Mouse (Mus musculus): ENCODE measurements around the gene Tmem234. TPM values are rescaled to one million over a fixed set of nuclear protein-coding genes. Genes with fewer than 3 reads are reported as not detected.

Gene Tmem234
- polyA plus RNA-seq, 1 experiment from 2014 or later = 226 TPM

Small RNA genes within 50 kb of the gene (microRNA-seq; reads per million reads assigned to microRNA genes)
- not detected for gene Mir8119

Other genes with a start within 250 kb of the Tmem234 start
- gene Zbtb8a, start 222.6 kb upstream of the Tmem234 start, polyA plus RNA-seq (2014; fragmentation: Nextera tagmentation; extraction: Ambion mirVana) = 14.1 and 14.8 TPM in 2 replicates
- gene Zbtb8b, start 159.8 kb upstream of the Tmem234 start, polyA plus RNA-seq (2014; fragmentation: Nextera tagmentation; extraction: Ambion mirVana) = 1.1 and 2.2 TPM in 2 replicates
- 25.6 and 25.7 TPM in 2 replicates for gene Bsdc1, start 139.1 kb upstream of the Tmem234 start, polyA plus RNA-seq (2014; fragmentation: Nextera tagmentation; extraction: Ambion mirVana)
- gene Tssk3, start 109.6 kb upstream of the Tmem234 start, polyA plus RNA-seq (2014; fragmentation: Nextera tagmentation; extraction: Ambion mirVana) = not detected in 2 replicates
- gene Fam229a, start 109.5 kb upstream of the Tmem234 start, polyA plus RNA-seq (2014; fragmentation: Nextera tagmentation; extraction: Ambion mirVana) = not detected in 2 replicates
- 616 and 618 TPM in 2 replicates for gene Marcksl1, start 87.1 kb upstream of the Tmem234 start, polyA plus RNA-seq (2014; fragmentation: Nextera tagmentation; extraction: Ambion mirVana)
- gene Hdac1, start 58.0 kb upstream of the Tmem234 start, polyA plus RNA-seq (2014; fragmentation: Nextera tagmentation; extraction: Ambion mirVana) = 210 and 217 TPM in 2 replicates
- 7.5 and 9.5 TPM in 2 replicates for gene Lck, start 27.0 kb upstream of the Tmem234 start, polyA plus RNA-seq (2014; fragmentation: Nextera tagmentation; extraction: Ambion mirVana)
- gene Fam167b, start 22.1 kb upstream of the Tmem234 start, polyA plus RNA-seq (2014; fragmentation: Nextera tagmentation; extraction: Ambion mirVana) = 2.9 and 3.7 TPM in 2 replicates
- 316 TPM in 2 replicates for gene Eif3i, start within 50 bp of the Tmem234 start, polyA plus RNA-seq (2014; fragmentation: Nextera tagmentation; extraction: Ambion mirVana)
- gene Dcdc2b, start 13.6 kb downstream of the Tmem234 start, polyA plus RNA-seq (2014; fragmentation: Nextera tagmentation; extraction: Ambion mirVana) = 2.8 and 3.8 TPM in 2 replicates
- 26.2 and 26.9 TPM in 2 replicates for gene Iqcc, start 18.4 kb downstream of the Tmem234 start, polyA plus RNA-seq (2014; fragmentation: Nextera tagmentation; extraction: Ambion mirVana)
- gene Ccdc28b, start 23.3 kb downstream of the Tmem234 start, polyA plus RNA-seq (2014; fragmentation: Nextera tagmentation; extraction: Ambion mirVana) = 52.9 and 56.1 TPM in 2 replicates
- gene Txlna, start 40.4 kb downstream of the Tmem234 start, polyA plus RNA-seq (2014; fragmentation: Nextera tagmentation; extraction: Ambion mirVana) = 91.9 and 94.4 TPM in 2 replicates
- gene Kpna6, start 72.1 kb downstream of the Tmem234 start, polyA plus RNA-seq (2014; fragmentation: Nextera tagmentation; extraction: Ambion mirVana) = 12.0 and 14.4 TPM in 2 replicates
- gene Tmem39b, start 96.2 kb downstream of the Tmem234 start, polyA plus RNA-seq (2014; fragmentation: Nextera tagmentation; extraction: Ambion mirVana) = 27.6 and 27.7 TPM in 2 replicates
- 95.5 and 103 TPM in 2 replicates for gene Khdrbs1, start 141.6 kb downstream of the Tmem234 start, polyA plus RNA-seq (2014; fragmentation: Nextera tagmentation; extraction: Ambion mirVana)
- 252 and 294 TPM in 2 replicates for gene Ptp4a2, start 210.6 kb downstream of the Tmem234 start, polyA plus RNA-seq (2014; fragmentation: Nextera tagmentation; extraction: Ambion mirVana)